Mouse (Mus musculus): ENCODE measurements around the gene Trpc7. TPM values are rescaled to one million over a fixed set of nuclear protein-coding genes. Genes with fewer than 3 reads are reported as not detected.

The Trpc7 gene
- polyA plus RNA-seq, 1 experiment from 2014 or later = 0.31 TPM

DNA sequence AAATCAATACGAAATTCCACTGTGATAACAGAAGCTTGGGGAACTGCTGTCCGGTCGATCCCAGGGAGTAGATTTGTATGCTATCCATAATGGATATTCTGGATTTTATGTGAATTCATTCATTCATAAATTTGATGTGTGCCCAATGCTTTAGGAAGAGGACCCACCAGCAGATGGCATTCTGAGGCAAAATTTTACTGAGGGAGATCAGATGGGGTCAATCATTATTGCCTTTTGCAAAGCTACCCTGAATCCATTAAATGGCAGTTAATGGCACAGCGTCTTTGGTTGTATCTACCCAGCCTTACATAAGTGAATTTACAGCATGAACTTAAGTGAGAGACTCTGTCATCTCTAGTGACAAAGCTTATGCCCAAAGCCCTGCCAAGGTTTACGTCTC lies 1.2 kb downstream of the Trpc7 start:
- ATAC-seq (ENCODE audit: insufficient read depth, low FRiP score) = no peak
- WGBS = 73% methylated on average over 5 of the region's 5 CpGs

DNA sequence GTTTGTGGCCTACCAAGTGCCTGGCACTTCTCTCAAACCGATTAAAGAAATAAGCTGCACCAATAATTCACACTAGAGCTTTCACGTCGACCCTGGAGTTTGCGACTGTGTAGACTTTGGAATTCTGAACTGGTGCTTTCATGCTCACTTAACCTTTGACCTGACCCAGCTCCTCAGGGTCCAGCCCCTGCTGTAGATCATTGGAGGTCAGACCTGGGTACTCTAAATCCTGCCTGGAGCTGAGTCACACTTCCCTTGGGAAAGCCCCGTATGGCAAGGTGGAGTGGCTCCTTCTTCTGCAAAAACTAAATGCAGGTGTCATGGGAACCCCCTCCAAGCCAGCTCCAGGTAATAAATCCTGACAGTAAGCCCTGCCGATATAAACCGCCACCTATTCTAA lies 5.9 kb downstream of the Trpc7 start:
- H3K27ac ChIP-seq (ENCODE audit: low read length) = no peak overlapping the region
- no peaks in the 10 kb centered on the region for H3K36me3 ChIP-seq (ENCODE audit: control insufficient read depth, insufficient read depth, low read length)
- 0 out of 2 replicates have a peak, but pooled peaks cover 2% of the 10 kb centered on the region for H3K4me1 ChIP-seq (ENCODE audit: control insufficient read depth, insufficient read depth, low read length)
- no peak for ATAC-seq (ENCODE audit: insufficient read depth, low FRiP score)
- no peaks in the 10 kb centered on the region for H3K27me3 ChIP-seq (ENCODE audit: control insufficient read depth, insufficient read depth, low read length)
- 59% methylated on average over 7 of the region's 7 CpGs for WGBS
- H3K9ac ChIP-seq (ENCODE audit: low read length) = no peak overlapping the region
- H3K4me3 ChIP-seq (replicated peaks; ENCODE audit: low read length) = no peak overlapping the region
- no peak overlapping the region for H3K4me2 ChIP-seq (ENCODE audit: low read depth, low read length)
- H3K9me3 ChIP-seq (replicated peaks; ENCODE audit: control insufficient read depth, low read length) = no peaks in the 10 kb centered on the region

More for the DNA sequence above, 1.2 kb downstream of the Trpc7 start:
- Histone ChIP-seq H3K4me3 (replicated peaks; ENCODE audit: low read length) (no peak overlapping the region), H3K27me3 (ENCODE audit: control insufficient read depth, insufficient read depth, low read length) (no peaks in the 10 kb centered on the region), H3K9me3 (replicated peaks; ENCODE audit: control insufficient read depth, low read length) (no peaks in the 10 kb centered on the region), H3K4me1 (ENCODE audit: control insufficient read depth, insufficient read depth, low read length) (no peaks in the 10 kb centered on the region), H3K9ac (ENCODE audit: low read length) (no peak overlapping the region), H3K4me2 (ENCODE audit: low read depth, low read length) (no peak overlapping the region), H3K36me3 (ENCODE audit: control insufficient read depth, insufficient read depth, low read length) (no peaks in the 10 kb centered on the region), H3K27ac (ENCODE audit: low read length) (no peak overlapping the region)

DNA sequence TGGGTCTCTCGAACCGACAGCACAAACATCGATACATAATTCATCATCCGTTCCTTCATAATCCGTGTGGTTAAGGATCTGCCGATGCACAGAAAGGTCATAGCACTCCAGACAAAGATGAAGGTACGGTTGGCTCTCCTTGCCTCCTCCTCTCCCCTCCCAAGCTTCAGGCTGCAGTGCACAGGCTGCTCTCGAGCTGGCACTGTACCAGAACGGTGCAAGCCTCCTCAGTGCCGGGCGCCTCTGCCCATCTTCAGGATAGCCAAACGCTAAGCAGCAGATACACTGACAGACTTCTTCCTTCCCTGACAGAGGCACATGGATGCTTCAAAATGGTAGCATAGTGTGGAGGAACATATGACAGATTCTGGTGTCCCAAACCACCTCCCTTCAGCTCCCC lies 12.9 kb downstream of the Trpc7 start:
- Histone ChIP-seq H3K4me1 (ENCODE audit: control insufficient read depth, insufficient read depth, low read length) (0 out of 2 replicates have a peak, but pooled peaks cover 2% of the 10 kb centered on the region), H3K27me3 (ENCODE audit: control insufficient read depth, insufficient read depth, low read length) (no peaks in the 10 kb centered on the region), H3K4me3 (replicated peaks; ENCODE audit: low read length) (no peak overlapping the region), H3K9me3 (replicated peaks; ENCODE audit: control insufficient read depth, low read length) (no peaks in the 10 kb centered on the region), H3K36me3 (ENCODE audit: control insufficient read depth, insufficient read depth, low read length) (no peaks in the 10 kb centered on the region), H3K9ac (ENCODE audit: low read length) (no peak overlapping the region), H3K27ac (ENCODE audit: low read length) (no peak overlapping the region), H3K4me2 (ENCODE audit: low read depth, low read length) (no peak overlapping the region)
- WGBS = 74% methylated on average over 12 of the region's 12 CpGs
- no peak for ATAC-seq (ENCODE audit: insufficient read depth, low FRiP score)

DNA sequence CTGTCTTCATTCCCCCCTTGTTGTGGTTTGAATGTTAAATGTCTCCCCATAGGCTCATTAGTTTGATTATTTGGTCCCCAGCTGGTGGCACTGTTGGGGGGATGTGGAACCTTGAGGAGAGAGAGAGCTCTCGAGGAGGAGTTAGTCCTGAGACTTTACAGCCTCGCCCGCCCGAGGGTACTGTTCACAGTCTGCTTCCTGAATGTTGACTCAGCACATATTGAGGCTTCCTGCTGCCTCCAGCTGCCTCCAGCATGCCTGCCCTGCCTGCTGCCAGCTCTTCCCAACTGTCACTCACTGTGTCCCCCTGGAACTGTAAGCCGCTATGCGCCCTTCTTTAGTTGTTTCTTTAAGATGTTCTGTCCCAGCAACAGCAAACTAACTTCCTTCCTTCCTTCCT lies 31.2 kb downstream of the Trpc7 start:
- H3K4me3 ChIP-seq (replicated peaks; ENCODE audit: low read length) = no peak overlapping the region
- no peak for ATAC-seq (ENCODE audit: insufficient read depth, low FRiP score)
- H3K4me1 ChIP-seq (ENCODE audit: control insufficient read depth, insufficient read depth, low read length) = no peaks in the 10 kb centered on the region
- WGBS = 77% methylated on average over 6 of the region's 6 CpGs
- no peak overlapping the region for H3K27ac ChIP-seq (ENCODE audit: low read length)
- H3K9me3 ChIP-seq (replicated peaks; ENCODE audit: control insufficient read depth, low read length) = no peaks in the 10 kb centered on the region
- no peaks in the 10 kb centered on the region for H3K36me3 ChIP-seq (ENCODE audit: control insufficient read depth, insufficient read depth, low read length)
- no peak overlapping the region for H3K4me2 ChIP-seq (ENCODE audit: low read depth, low read length)
- H3K9ac ChIP-seq (ENCODE audit: low read length) = no peak overlapping the region
- no peaks in the 10 kb centered on the region for H3K27me3 ChIP-seq (ENCODE audit: control insufficient read depth, insufficient read depth, low read length)

DNA sequence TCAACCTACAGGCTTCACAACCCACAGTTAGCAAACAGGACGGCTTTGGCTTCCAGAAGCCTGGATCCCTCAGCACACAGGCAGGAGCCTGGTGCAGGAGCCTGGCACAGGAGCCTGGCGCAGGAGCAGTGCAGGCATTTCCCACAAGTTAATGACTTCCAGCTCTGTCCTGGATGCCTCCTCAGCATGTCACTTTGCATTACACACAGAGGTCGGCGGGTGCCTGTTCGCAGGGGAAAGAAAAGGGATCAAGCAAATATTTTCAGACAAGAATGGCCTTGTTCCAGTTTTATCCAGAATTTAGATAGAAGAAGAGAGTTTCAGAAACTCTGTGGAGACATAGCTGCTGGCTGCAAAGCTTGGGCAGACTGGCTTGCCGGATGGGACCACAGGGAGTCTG lies 33.8 kb downstream of the Trpc7 start:
- Histone ChIP-seq H3K36me3 (ENCODE audit: control insufficient read depth, insufficient read depth, low read length) (no peaks in the 10 kb centered on the region), H3K9me3 (replicated peaks; ENCODE audit: control insufficient read depth, low read length) (no peaks in the 10 kb centered on the region), H3K9ac (ENCODE audit: low read length) (no peak overlapping the region), H3K4me1 (ENCODE audit: control insufficient read depth, insufficient read depth, low read length) (no peaks in the 10 kb centered on the region), H3K27ac (ENCODE audit: low read length) (no peak overlapping the region), H3K4me2 (ENCODE audit: low read depth, low read length) (no peak overlapping the region), H3K27me3 (ENCODE audit: control insufficient read depth, insufficient read depth, low read length) (no peaks in the 10 kb centered on the region), H3K4me3 (replicated peaks; ENCODE audit: low read length) (no peak overlapping the region)
- ATAC-seq (ENCODE audit: insufficient read depth, low FRiP score) = no peak
- WGBS = 58% methylated on average over 6 of the region's 6 CpGs

DNA sequence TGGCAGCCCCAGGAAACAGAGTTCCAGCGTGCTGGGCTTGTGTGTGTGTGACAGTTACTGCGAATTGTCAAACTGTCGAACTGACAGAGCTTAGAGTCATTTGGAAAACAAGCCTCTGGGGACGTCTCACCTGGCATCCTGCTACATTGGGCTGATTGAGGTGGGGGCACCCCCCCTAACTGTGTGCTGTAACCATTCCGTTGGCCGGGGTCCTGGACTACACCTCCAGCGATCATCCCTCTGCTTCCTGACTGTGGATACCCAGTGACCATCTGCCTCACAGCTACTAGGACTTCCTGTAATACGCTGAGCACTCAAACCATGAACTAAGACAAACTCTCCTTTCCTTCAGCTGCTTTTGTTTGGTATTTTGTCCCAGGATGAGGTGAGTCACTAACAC lies 41.3 kb downstream of the Trpc7 start:
- Histone ChIP-seq H3K4me2 (ENCODE audit: low read depth, low read length) (no peak overlapping the region), H3K9me3 (replicated peaks; ENCODE audit: control insufficient read depth, low read length) (no peaks in the 10 kb centered on the region), H3K27ac (ENCODE audit: low read length) (no peak overlapping the region), H3K27me3 (ENCODE audit: control insufficient read depth, insufficient read depth, low read length) (no peaks in the 10 kb centered on the region), H3K9ac (ENCODE audit: low read length) (no peak overlapping the region), H3K36me3 (ENCODE audit: control insufficient read depth, insufficient read depth, low read length) (no peaks in the 10 kb centered on the region), H3K4me3 (replicated peaks; ENCODE audit: low read length) (no peak overlapping the region), H3K4me1 (ENCODE audit: control insufficient read depth, insufficient read depth, low read length) (no peaks in the 10 kb centered on the region)
- no peak for ATAC-seq (ENCODE audit: insufficient read depth, low FRiP score)
- 71% methylated on average over 8 of the region's 8 CpGs for WGBS

DNA sequence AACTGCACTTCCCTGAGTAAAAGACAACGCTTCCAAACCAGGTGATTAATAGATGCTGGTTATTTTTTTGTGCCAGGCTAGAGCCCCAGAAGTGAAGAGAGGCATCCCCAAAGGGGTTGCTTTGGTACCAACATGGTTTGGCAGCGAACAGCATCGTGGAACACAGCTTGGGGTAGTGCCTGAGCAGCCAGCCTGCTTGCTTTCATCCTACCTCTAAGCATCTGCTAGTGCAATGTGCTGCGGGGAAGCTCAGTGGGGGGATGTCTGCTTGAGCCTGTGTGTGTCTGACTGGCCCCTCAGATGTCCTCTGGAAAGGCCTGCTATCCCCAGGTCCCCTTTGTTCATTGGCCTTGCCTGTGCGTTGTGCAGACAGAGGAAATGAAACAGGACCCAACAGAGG lies 42.4 kb downstream of the Trpc7 start:
- H3K4me3 ChIP-seq (replicated peaks; ENCODE audit: low read length) = no peak overlapping the region
- WGBS = 63% methylated on average over 5 of the region's 5 CpGs
- no peaks in the 10 kb centered on the region for H3K36me3 ChIP-seq (ENCODE audit: control insufficient read depth, insufficient read depth, low read length)
- no peak overlapping the region for H3K27ac ChIP-seq (ENCODE audit: low read length)
- H3K4me1 ChIP-seq (ENCODE audit: control insufficient read depth, insufficient read depth, low read length) = no peaks in the 10 kb centered on the region
- no peak overlapping the region for H3K9ac ChIP-seq (ENCODE audit: low read length)
- H3K4me2 ChIP-seq (ENCODE audit: low read depth, low read length) = no peak overlapping the region
- no peaks in the 10 kb centered on the region for H3K9me3 ChIP-seq (replicated peaks; ENCODE audit: control insufficient read depth, low read length)
- no peak for ATAC-seq (ENCODE audit: insufficient read depth, low FRiP score)
- no peaks in the 10 kb centered on the region for H3K27me3 ChIP-seq (ENCODE audit: control insufficient read depth, insufficient read depth, low read length)

DNA sequence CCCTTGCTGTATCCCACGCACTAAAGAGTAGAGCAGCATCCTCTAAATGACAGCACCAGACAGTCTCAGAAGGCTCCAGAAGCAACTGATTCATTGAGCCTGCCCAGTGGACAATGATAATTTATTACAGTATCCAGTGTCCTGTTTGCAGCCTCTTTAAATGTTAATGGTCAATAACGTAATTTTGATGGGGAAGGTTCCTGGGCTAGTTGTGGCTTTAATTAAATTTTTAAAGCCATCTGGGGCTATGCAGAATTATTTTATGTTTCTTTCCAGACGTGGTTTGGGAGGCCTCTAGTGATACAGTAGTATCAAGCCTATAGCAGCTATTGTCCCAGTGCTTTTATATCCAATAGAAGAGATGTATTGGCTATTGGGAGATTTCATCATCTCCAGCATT lies 49.9 kb downstream of the Trpc7 start:
- 80% methylated on average over 3 of the region's 3 CpGs for WGBS
- Histone ChIP-seq H3K36me3 (ENCODE audit: control insufficient read depth, insufficient read depth, low read length) (no peaks in the 10 kb centered on the region), H3K4me2 (ENCODE audit: low read depth, low read length) (no peak overlapping the region), H3K27me3 (ENCODE audit: control insufficient read depth, insufficient read depth, low read length) (no peaks in the 10 kb centered on the region), H3K4me1 (ENCODE audit: control insufficient read depth, insufficient read depth, low read length) (no peaks in the 10 kb centered on the region), H3K9ac (ENCODE audit: low read length) (no peak overlapping the region), H3K9me3 (replicated peaks; ENCODE audit: control insufficient read depth, low read length) (no peaks in the 10 kb centered on the region), H3K4me3 (replicated peaks; ENCODE audit: low read length) (no peak overlapping the region), H3K27ac (ENCODE audit: low read length) (no peak overlapping the region)
- no peak for ATAC-seq (ENCODE audit: insufficient read depth, low FRiP score)

DNA sequence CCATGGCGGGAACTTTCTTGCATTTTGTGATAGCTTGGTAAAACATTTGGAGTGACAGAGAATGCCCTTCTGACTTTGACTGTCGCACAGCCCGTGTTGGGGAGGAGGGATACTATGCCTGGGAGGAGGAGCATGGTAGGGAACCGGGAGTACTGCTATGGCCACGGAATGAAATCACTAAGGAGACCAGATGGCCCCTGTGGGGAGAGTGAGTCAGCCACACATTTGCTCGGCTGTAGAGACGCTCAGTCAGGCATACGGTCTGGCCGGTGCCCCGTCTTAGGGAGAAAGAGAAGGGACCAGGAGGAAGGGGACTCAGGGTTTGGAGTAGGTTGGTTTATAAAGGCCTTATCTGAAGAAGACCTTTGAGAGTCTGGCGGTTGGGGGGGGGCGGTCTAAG lies 80.3 kb downstream of the Trpc7 start:
- Histone ChIP-seq H3K27ac (ENCODE audit: low read length) (no peak overlapping the region), H3K4me2 (ENCODE audit: low read depth, low read length) (no peak overlapping the region), H3K4me3 (replicated peaks; ENCODE audit: low read length) (no peak overlapping the region), H3K36me3 (ENCODE audit: control insufficient read depth, insufficient read depth, low read length) (no peaks in the 10 kb centered on the region), H3K27me3 (ENCODE audit: control insufficient read depth, insufficient read depth, low read length) (no peaks in the 10 kb centered on the region), H3K9me3 (replicated peaks; ENCODE audit: control insufficient read depth, low read length) (no peaks in the 10 kb centered on the region), H3K4me1 (ENCODE audit: control insufficient read depth, insufficient read depth, low read length) (no peaks in the 10 kb centered on the region), H3K9ac (ENCODE audit: low read length) (no peak overlapping the region)
- no peak for ATAC-seq (ENCODE audit: insufficient read depth, low FRiP score)
- 89% methylated on average over 12 of the region's 12 CpGs for WGBS

Measured in stomach, embryonic 16.5 days (tissue).